Mouse (Mus musculus): Measurements from ENCODE around the gene D5Ertd579e.

The D5Ertd579e gene

DNA sequence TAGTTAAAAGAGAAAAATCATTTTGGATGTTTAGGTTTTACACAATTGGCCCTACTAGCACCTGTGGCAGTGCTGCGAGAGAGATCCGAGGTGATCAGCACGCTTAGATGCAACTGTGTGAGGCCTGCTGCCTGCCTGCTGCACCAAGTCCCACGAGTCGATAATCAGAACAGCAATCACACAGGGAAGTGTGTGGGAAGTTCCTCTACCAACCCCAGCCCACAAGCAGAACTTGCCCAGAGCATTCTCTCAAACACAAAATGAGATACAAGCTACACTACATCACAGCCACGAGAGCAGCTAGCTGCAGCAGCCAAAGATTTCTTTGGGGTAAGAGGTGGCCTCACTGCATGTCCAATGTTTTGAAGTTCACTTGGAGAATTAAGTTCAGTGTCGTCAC, 94.3 kb downstream of the D5Ertd579e start:
- no peak for DNase-seq

DNA sequence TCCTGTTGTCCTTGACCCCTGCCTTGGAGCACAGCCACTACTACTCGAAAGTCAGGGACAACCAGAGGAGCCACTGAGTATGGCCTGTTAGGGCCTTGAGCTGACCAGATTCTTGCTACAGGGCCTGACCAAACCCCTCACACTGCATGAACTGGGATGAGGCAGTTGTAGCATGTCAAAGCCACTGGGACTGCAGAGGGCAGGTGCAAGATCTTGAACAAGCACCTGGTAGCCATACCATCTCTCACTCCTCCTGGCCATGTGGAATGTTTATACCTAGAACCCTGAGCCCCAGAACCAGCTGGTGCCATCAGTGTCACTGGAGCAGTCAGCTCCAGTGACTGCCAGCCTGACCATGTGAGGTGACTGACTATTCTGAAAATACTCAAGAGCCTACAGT, 96.9 kb downstream of the D5Ertd579e start:
- no peak for DNase-seq

DNA sequence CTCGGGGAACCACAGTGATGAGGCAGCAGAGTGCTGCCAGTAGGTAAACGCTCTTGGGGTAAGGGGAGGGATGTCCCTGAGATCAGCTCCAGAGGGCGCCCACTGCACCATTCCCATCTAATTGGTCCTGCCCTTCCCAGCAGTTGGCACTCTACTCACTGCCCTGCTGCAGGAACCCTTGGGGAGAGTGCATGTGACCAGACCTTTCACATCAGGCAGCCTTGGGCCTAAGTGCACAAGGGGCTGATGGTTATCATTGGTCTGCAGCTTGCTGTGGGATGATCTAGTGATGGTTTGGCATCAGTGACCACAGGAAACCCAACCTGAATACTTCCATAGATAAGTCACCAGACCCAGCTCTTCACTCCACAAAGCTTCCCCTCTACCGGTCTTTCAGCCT, 98.2 kb downstream of the D5Ertd579e start:
- no peak for DNase-seq

GRCm38 (mm10) chr5:36596225-36596624, 99.6 kb downstream of the D5Ertd579e start:
- DNase-seq: no peak

DNA sequence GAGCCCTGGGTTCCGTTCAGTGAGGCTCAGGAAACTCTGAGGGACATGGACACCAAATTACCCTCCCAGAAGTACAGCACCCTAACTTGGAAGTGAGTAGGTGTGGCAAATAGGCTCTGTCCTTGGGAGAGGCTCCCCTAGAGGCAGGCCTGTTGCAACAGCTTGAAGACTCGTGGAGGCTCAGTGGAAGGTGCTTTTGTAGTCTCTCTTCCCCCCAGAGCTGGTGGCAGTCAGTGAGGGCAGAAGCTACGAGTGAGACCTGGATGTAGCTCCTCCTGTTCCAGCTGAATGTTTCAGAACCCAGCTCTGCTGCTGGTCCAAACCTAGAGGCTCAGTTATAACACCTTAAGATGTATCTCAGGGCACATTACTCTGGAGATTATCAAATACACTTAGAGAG, 100.7 kb downstream of the D5Ertd579e start:
- no peak for DNase-seq

GRCm38 (mm10) chr5:36594344-36594743, 101.5 kb downstream of the D5Ertd579e start:
- DNase-seq: no peak

- no peak for DNase-seq
Measured at GRCm38 (mm10) chr5:36593176-36593575, 102.6 kb downstream of the D5Ertd579e start, which contains the start of gene Tbc1d14. TSS of gene Tbc1d14 (minus strand) at chr5:36593276.

- no peak for DNase-seq
Measured at GRCm38 (mm10) chr5:36590499-36590920, 105.3 kb downstream of the D5Ertd579e start.

DNA sequence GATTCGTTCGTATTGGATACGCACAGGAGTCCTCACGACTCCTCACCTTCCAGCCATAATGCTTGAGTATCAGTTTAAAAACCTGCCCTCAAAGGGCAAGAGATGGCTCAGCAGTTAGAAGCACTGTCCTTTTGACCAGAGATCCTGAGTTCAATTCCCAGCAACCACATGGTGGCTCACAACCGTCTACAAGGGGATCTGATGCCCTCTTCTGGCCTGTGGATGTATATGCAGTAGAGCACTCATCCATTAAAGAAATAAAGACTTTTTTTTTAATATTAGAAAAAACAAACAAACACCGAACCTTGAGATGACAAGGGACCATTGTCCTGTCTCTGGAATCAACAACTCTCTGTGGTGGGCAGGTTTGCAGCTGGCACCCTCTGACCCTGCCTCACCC, 111.5 kb downstream of the D5Ertd579e start:
- DNase-seq: no peak

GRCm38 (mm10) chr5:36581924-36582642, 113.7 kb downstream of the D5Ertd579e start:
- DNase-seq: peak; percentile 100

DNA sequence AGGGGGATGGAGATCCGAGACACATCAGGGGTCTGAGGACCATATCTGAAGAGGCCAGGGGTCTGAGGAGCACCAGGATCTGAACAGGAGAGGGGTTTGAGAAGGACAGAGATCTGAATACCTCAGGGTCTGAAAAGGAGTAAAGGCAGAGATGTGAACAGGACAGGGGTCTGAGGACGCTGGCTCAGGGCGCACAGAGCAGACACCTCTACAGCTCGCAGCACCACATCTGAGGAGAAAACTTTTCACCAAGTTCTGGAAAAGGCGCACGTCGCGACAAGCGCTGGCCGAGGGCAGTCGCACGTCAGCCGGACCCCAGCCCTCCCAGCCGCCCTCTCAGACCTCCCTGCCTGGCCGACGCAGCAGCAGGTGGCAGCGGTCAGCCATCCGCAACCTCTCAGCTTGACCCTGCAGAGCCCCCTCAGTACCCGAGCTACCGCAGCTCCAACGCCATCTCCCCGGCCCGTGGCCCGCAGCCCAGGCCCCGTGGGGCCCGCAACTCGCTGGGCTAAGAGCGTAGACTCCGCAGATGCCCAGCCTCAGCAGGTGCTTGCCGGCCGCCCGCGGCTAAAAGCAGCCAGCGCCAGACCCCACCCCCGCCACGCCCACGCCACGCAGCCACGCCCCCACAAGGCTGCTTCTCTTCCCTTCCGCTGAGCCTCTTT, 114.4 kb downstream of the D5Ertd579e start:
- no peak for DNase-seq

DNA sequence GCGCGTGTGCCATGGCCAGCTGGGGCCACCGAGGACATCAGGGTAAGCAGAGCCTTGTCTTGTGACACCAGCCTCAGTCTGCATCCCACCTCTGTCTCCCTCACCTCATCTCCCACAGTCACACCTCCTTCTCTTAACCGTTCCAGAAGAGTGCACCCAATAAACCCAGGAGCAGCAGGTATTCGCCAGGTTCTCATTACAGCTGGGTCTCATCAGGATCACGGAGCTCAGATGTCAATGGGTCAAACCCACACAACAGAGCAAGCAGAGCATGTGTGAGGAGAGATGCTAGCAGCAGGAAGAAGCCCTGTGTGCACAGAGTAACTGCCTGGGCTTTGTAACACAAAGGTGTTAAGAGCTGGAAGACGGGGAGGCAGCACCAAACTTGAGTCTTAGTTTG, 115.9 kb downstream of the D5Ertd579e start:
- DNase-seq: no peak

DNA sequence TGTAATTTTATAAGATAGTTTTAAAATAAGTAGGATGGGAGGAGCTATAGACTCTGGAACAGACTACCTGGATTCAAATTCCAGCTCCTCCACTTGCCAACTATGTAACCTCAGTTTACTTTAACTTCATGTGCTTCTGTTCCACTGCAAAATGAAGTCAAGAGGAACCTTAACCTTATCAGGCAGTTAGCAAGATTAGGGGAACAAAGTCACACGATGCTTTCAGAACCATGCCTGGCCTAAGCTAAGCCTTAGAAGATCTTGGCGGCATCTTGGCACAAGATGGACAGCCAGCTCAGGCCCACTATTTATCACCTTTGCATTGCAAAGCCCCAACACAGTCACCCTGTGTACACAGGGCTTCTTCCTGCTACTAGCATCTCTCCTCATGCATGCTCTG, 116.8 kb downstream of the D5Ertd579e start:
- no peak for DNase-seq

GRCm38 (mm10) chr5:36576457-36576856, 119.4 kb downstream of the D5Ertd579e start:
- DNase-seq: no peak

- no peak for DNase-seq
Measured at GRCm38 (mm10) chr5:36575745-36576144, 120.1 kb downstream of the D5Ertd579e start.

GRCm38 (mm10) chr5:36575227-36575626, 120.6 kb downstream of the D5Ertd579e start:
- DNase-seq: peak; percentile 93 to 94

DNA sequence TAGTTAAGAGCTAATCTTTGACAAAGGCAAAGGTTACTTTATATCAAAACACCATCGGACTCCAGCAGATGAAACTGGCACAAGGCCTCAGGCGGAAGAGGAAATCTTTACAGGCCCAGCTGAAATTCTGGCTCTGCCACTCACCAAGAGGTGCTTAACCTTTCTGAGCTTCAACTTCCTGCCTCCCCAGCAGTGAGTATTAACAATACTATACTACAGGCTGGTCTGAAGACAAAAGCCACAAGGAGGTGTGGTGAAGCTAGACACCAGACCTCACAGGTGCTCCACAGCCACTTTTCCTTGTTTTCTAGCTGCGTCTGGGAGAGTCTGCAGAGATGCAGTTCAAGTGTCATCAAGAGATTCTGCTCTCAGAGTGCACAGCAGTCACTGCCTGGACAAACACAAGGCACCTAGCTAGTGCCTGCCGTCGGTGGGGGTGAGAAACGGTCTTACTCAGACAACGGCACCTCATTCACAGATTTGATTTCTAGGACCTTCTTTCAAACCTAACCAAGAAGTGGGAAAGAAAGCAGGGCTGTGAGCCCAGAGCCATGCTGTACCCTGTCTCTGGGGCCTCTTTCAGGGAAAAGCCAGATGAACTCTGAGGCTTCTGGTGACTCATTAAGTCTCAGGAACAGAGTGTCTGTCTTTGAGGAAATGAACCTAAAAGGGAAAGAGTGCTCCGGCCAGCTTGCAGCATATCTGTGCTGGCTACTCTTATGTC, 121.5 kb downstream of the D5Ertd579e start:
- DNase-seq: peak in 1 of 2 experiments; percentile 51

GRCm38 (mm10) chr5:36573354-36573753, 122.5 kb downstream of the D5Ertd579e start:
- no peak for DNase-seq

GRCm38 (mm10) chr5:36571371-36571770, 124.5 kb downstream of the D5Ertd579e start:
- DNase-seq: no peak

GRCm38 (mm10) chr5:36570546-36571245, 125.1 kb downstream of the D5Ertd579e start:
- DNase-seq: peak; percentile 68 to 80

DNA sequence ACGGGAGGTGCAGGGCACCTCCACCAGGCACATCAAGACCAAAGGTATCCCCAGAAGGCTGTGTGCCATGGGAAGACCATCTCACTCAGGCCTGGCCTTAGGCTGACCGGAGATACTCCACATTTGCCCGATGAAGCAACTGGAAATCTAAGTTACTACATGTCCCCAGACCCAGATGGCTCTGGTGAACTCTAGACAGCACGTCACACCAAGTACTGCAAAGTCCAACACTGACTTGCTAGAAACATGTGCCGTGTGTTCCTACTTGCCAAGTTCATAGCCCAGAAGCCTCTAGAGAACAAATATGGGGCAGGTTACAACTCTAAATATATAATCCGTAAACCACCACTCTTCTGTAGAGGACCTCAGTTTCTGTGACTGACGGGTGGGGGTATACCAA, 125.7 kb downstream of the D5Ertd579e start:
- DNase-seq: no peak

DNA sequence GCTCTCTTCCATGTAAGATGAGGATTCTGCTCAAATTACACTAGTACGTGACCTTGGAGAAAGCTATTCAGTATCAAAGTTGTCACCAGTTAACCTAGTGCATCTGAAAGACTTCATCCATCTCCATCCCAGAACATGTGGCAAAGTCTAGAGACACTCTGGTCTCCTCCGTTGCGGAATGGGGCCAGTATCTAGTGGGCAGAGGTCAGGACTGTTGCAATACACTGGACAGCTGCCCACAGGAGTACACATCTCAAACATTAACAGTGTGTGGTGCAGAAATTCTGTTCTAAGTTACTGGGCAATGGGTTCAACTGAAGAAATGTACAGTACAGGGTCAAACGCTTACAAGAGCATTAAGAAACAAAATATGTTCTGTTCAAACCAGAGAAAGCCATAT, 127.7 kb downstream of the D5Ertd579e start:
- peak; percentile 88 to 89 for DNase-seq

- DNase-seq: no peak
Measured at GRCm38 (mm10) chr5:36567627-36568026, 128.2 kb downstream of the D5Ertd579e start.

Data from kidney, adult 8-10 months (tissue).